Mouse (Mus musculus) megakaryocyte progenitor cell, adult 5-6 weeks (primary cell): Measurements from ENCODE around the gene Mapt. TPM values are rescaled to one million over a fixed set of nuclear protein-coding genes. Genes with fewer than 3 reads are reported as not detected.
A peak's percentile ranks its signal among the peaks of the same experiment; 100 is the strongest.

Experiments
- ATAC-seq: replicated peaks from 2 replicates; pipeline ENCODE4 v1.8.0; 2016; ENCODE audit warnings: mild to moderate bottlenecking, moderate TSS enrichment, inconsistent platforms; ENCODE audit not compliant: poor library complexity
- total RNA-seq, 2 experiments: library from RNA; stranded (forward) in 1 of 2; stranded (reverse) in 1 of 2; fragments of 157-497, 149-512 nt in 1 of 2; fragments of 200-1000 nt in 1 of 2; gene quantifications; 2 replicates each; pipeline versions ENCODE4 v1.2.3 to v1.2.4; 2015 to 2017

Mapt gene
- total RNA-seq, 2 experiments from 2014 or later, result not detected

DNA sequence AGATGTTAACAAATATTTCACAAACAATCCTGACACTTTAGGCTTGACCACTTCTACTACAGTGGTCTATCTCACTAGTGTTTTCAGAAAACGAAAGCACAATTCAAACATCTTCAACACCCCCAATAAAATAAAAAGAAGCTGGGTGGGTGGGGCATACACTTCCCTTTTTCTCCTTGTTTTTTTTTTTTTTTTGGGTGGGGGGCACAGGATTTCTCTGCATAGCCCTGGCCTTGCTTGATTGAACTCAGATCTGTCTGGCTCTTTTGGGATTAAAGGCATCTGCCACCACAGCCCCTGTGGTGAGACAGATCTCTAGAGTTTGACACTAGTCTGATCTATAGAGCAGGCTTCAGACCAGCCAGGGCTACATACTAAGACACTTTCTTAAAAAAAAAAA lies 131.5 kb downstream of the Mapt start:
- no peak for ATAC-seq

DNA sequence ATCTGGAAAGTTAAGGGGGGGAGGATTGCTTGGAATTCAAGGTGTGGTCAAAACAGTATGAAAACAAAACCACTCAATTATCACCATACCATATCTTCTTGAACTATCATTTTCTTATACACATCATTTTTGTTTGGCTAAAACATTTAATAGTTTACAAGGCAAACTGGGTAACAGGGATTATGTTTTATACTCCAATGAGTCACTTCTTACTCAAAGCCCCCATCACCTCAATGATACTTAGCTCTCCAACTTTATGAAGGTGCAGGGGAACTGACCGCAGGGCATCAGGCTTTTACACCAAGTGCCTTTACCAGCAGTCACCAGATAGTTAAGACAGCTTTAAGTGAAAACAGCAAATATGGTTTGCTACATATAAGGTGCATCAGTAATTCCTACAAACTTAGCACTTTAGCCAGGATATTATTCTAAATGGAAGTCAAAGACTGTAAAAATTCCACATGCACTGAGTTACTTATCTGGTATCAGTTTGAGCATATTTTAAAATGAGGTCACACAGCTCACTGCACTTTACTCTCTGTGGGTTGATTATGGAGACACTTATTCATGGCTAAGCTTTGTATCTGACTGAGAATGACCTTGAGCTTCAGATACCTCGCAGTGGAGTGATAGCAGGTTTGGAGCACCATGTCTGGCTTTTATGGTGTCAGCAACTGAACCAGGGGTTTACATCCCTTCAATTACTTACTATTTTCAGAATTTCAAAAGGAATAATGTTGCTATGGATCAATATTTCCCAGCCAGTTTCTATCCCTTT lies 132.8 kb downstream of the Mapt start:
- ATAC-seq, result no peak

DNA sequence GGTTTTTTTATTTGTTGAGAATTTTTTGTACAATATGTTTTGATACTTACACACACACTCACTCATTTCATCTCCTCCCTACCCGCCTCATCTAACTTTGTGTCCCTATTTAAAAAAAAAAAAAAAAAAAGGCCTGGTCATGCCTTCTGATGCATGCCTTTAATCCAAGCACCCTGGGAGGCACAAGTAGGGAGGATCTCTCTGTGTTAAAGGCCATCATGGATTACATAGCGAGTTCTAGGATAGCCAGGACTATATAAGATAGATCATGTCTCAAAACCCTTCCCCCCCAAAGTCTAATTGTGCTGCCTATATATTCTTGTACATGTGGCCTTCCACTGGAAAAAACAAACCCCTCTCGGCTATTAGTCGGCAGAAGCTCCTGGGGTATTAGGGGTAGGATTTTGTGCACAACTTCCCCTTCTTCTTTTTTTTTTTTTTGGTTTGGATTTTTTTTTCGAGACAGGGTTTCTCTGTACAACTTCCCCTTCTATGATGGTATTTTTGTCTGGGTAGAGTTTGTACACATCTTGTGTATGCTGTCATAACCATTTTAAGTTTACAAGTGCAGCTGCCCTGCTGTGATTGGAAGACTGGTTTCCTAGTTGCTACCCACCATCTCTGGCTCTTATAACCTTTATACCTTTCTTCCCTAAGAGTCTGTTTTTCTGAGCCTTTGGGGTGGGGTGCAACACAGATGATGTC lies 136.4 kb downstream of the Mapt start:
- peak; percentile 82 for ATAC-seq

DNA sequence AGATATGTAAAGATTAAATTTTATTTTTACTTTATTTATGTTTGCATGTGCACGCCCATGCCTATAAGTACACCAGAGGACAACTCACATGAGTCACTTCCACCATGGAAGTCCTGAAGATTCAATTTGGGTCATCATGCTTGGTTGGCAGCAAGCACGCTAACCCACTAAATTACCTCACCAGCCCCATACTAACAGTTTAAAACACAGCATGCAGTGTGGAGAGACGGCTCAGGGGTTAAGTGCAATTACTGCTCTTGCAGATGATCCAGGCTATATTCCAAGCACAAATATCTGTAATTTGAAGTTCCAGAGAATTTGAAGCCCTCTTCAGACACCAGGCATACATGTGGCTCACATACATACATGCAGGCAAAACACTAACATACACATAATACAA lies 145.1 kb downstream of the Mapt start:
- no peak for ATAC-seq

GRCm38 (mm10) chr11:104379635-104380034 lies 148.4 kb downstream of the Mapt start:
- peak; percentile 85 for ATAC-seq

Other genes starting within 250 kb of the Mapt start
- not detected in 2 replicates for gene Crhr1, start 98.5 kb upstream of the Mapt start, total RNA-seq (2015)
- not detected in 2 replicates for gene Crhr1, start 98.5 kb upstream of the Mapt start, total RNA-seq (2017)
- gene Sppl2c, start 45.1 kb upstream of the Mapt start, total RNA-seq (2015), result not detected in 2 replicates
- gene Sppl2c, start 45.1 kb upstream of the Mapt start, total RNA-seq (2017), result not detected in 2 replicates
- 62.8 and 64.0 TPM in 2 replicates for gene Kansl1, start 237.5 kb downstream of the Mapt start, total RNA-seq (2015)
- gene Kansl1, start 237.5 kb downstream of the Mapt start, total RNA-seq (2017), result 29.6 and 37.2 TPM in 2 replicates